Mouse (Mus musculus) gastrocnemius, postnatal 36 days (tissue): ENCODE measurements at regions not wholly inside any gene's neighbourhood (a gene's known extent, or its start where the extent isn't known, plus 50 kb on each side); places are given as distances from the start of the nearest gene placed in this dataset.
"Not testable (repeated sequence)": the region's sequence is repeated elsewhere in the genome, so short reads cannot be mapped to it uniquely, and the experiment has no call there.

Source experiments
- DNase-seq, 2 experiments: peaks; one replicate each; pipeline ENCODE4 v3.0.0; 2022
- intact Hi-C: fragments of 180-260 bp; cut with DNase I; formaldehyde crosslinking; loops from one replicate; pipeline ENCODE4 v1.15.1; 2025

DNA sequence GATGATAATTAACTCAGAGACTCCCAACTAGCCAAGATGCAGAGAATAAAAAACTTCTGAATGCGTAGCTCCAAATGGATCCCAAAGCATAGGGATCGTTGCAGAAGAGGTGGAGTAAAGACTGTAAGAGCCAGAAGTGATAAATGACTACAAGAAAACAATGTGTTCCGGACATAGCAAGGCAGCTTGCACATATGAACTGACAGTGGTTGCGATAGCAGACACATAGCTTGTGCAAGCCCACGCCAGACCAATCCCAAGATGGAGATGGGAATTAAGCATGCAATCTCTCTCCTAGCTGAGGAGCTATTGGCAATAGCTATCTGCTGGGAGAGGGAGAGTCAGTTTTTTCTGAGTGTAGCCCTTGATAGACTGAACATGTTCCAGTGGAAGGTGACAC lies 248.5 kb upstream of the Pik3r1 start:
- intact Hi-C loops, result no loop called here
- no peak for DNase-seq

DNA sequence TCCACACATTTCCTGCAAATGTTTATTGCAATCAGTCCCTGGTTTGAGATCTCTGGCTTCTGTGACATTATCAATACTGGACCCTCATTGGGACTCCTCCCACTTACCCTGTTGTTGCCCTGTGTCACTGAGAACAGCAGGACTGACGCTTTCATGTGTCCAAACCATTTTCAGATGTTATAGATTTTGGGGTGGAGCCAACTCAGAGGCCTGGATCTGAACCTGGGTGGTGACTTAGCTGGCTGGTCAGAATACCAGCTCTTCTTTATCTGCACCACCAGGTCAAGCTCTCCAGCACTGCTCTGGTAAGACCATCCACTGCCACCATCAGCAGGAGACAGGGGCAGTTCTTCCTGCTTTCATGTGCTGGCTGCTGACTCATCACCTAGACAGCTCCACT lies 254.3 kb upstream of the Pik3r1 start:
- no peak for DNase-seq
- intact Hi-C loops, result no loop called here

DNA sequence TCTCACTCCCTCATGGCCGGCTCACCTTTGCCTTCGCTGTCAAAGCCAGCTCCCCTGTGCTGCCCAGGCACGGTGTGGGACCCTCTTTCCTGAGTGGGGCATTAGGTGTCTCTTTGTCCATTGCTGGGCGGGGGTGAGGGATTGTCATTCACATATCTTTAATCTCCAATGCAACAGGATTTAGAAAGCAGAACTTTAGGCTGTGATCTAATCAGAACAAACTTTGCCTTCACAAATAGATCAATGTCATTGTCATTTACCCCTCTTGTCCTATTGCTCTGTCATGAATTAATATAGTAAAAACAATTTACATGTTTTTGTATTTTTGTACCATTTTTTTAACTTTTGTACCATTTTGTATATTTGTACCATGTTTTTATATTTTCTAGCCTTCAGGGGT lies 254.7 kb upstream of the Pik3r1 start:
- intact Hi-C loops, result no loop called here
- no peak for DNase-seq

DNA sequence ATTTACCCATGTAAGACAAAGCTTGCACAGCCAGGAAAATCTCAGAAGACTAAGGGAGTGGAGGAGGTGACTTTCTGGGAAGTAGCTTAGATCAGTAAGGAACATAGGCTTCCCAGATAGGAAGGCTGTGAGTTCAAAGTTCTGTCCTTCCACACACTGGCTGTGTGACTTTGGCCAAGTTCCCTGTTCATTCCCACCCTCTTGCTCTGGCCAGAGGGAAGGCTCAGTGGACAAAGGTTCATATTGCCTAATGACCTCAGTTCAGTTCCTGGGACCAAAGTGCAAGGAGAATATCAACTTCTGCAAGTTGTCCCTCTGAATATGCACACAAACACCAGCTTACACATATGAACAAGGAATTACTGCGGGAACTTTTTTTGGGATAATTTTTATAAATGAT lies 255.6 kb upstream of the Pik3r1 start:
- no peak for DNase-seq
- intact Hi-C loops, result no loop called here

DNA sequence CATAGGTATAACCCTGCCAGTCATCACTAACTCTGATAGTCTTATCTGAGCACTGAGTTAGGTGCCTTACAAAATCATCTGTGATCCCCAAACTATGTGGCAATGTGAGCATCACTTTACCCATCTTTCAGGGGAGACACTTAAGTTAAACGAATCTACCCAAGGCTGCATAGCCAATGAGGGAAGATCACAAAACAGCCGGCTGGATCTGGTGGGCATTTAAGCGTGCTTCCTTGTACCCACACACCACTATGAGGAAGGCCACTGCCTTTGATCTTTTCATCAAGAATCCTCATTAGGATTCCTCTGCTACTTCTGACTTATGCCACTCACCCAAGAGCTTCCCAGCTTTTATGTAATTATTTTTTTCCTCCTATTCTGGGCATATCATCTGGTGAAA lies 257.1 kb upstream of the Pik3r1 start:
- DNase-seq, result no peak
- intact Hi-C loops, result no loop called here

DNA sequence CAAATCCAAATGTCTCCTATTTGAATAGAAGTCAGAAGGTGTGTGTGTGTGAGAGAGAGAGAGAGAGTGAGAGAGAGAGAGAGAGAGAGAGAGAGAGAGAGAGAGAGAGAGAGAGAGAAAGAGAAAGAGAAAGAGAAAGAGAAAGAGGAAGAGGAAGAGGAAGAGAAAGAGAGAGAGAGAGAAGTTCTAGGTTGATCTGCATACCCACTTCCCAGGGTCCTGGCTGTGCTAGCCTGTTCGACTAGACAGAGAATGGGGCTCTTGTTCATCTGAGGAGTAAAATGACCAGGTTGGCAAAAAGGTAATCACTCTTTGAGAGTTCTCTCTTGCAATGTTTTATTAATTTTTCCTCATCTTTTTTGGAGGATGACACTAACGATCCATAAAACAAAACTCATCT lies 257.5 kb upstream of the Pik3r1 start:
- DNase-seq, intact Hi-C loops: not testable (repeated sequence)

DNA sequence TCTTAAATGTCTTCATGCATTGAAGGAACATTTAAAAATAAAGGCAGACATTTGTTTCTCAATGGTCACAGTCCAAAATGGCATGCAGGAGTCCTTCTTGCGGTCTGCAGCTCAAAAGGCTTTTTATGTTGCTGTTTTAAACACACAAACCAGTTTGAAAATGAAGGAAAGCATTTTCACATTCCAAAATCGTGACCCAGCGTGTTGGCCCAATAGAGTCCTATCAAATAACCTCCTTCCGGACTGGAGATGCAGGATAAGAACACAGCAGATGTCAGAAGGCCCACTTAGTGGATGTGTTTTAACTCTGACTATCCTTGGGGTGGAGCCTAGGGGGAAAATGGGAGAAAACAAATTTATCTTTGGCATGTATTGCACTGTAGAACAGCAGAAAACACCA lies 263.4 kb upstream of the Pik3r1 start:
- DNase-seq, result no peak
- intact Hi-C loops, result no loop called here

DNA sequence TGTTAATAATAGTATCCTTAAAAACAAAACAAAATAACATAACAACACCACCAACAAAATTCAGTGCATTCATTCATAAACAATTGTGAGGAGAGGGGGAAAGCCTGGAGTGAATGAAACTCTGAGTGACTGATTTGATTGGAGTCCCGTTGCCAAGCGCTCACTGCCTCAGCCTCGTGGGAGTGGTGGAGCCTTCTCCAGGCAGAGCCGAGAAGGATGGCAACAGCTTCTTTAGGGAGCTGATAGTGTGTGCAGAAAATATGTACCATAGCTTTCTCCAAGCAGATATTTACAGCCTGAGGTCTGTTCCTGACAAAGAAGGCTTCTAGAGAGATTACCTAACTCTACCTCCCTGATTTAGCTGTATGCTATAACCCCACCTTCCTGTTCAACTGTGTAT lies 266.5 kb upstream of the Pik3r1 start:
- intact Hi-C loops, result no loop called here

DNA sequence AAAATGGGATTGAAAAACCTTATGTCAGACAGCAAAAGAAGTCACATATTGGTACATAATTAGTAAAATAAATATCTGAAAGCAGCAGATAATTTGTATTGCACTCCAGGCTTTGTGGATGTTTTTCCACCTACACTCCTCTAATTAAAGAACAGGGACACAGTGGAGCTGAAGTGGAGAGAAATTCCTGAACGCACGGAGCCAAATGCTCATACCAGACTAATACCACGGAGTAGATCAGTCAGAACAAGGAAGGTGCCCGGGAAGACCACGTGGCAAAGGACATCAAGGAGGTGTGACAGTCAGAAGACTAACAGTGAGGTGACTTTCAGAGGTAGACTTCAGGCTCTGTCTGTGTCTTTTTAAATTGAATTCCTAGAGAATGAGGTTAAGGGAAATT lies 268.0 kb upstream of the Pik3r1 start:
- no peak for DNase-seq
- intact Hi-C loops, result no loop called here

More for the DNA sequence above, 266.5 kb upstream of the Pik3r1 start:
- DNase-seq, result no peak

DNA sequence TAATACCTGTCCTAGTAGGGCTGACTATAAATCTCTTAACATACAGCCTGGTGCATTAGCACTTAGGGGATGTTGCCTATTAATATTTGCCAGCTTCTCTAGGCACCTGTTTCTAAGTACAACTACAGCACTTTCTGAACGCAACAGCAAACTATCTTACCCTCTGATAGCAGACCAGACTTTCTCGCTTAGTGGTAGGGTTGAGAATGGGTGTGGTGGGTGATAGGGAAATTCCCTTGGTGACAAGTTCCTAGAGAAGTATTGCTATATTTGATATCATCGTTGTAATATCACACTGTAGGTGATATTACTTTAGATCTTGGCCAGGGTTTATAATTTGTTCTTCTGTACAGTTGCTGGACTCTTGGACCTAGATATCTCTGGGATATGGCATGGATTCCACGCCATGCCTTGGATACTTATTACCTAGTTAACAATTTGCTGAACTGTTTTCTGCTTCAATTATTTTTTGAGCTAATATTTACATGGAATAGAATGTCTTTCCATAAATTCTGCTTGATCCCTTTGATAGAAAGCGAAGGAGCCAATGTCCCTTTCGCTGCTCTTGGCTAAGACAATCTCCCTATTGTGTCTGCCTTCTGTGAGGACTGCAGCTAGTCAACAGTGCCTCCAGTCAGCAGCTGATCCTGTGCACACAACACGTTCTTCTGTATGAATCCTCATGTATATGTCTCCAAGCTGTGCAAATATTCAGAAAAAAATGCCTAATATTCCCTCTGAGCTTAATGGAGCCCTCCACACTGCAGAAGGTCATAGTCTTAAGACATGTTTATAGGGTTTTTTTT lies 269.0 kb upstream of the Pik3r1 start:
- DNase-seq, result no peak
- intact Hi-C loops, result no loop called here

DNA sequence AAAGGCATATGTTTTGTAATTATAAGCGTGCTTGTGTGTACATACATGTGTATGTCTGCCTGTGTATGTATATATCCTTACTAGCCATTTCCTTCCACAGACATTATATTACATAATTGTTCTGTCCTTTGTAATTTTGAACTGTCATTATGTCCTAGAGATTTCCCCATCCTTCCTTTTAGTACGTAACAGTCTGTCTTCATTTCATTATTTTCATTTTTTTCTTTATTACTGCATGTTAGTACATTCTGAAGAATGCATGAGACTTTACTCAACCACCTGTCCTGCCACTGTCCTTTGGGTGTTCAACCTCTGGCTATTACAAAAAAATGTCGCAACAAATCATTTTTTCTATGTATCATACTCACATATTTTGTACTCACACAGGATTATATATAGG lies 292.2 kb upstream of the Pik3r1 start:
- intact Hi-C loops, result no loop called here
- DNase-seq, result no peak

DNA sequence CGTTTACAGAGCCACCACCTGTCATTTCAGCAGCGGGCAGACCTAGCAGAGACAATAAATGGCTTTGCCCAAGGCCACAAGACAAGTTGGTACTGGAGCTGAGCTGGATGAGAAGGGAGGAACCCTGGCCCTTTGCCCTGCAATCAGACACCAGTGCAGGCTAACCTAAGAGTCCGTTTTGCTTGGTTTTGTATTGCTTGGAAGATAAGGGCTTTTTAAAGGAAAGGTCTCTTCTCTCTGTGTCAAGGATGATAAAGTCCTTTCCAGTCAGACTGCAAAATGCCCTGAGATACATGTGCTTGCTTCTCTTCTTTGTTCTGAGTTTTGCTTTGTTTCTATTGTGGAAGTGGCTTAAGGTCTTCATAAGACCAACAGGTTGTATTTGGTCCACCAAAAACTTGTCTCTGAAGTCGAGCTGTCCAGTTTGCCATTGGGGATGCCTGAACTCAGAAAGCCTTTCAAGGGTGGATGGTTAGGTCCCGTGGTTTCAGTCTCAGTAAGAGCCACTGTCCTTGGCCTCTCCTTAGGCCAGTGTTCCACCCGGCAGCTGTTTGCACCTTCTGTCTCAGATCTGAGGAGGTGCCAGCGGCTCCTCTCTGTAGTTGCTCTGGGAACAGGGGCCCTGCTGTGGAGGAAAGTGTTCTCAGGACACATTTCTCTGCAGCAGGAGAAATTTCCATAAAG lies 296.7 kb upstream of the Pik3r1 start:
- no peak for DNase-seq
- intact Hi-C loops, result no loop called here

DNA sequence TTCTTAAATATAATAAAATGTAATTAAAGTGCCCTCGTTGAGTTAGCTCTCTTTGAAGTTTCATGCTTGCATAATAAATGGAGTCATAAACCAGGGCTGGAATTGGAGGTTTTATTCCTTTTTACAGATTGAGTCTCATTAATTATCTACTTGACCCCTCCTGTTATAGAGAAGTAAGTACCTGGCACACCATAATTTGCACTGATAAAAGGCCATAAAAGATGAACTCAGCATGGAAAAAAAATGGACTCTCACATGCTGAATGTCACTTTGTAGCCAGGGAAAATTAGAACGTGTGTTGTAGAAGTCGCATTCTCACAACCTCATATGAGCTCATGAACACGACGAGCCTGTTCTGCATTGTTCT lies 297.2 kb upstream of the Pik3r1 start:
- DNase-seq, result no peak
- intact Hi-C loops, result no loop called here

DNA sequence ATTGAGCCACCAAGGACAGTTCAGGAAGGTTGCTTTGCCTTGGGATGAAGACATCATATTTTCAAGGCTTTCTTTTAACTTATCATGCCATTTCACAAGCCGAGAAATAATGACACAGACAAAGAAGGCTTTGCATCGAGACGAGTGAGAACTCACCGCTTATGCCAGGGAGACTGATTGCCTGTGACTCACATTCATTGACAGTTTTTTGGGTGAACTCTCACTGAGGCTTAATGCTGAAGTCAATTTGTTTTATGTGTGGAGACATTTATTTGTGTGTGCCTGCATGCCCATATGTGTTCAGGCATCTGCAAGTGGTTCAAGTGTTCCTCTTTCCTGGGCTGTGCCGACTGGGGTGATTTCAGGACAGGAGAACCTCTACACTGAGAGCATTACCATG lies 297.8 kb upstream of the Pik3r1 start:
- DNase-seq, result no peak
- intact Hi-C loops, result no loop called here

DNA sequence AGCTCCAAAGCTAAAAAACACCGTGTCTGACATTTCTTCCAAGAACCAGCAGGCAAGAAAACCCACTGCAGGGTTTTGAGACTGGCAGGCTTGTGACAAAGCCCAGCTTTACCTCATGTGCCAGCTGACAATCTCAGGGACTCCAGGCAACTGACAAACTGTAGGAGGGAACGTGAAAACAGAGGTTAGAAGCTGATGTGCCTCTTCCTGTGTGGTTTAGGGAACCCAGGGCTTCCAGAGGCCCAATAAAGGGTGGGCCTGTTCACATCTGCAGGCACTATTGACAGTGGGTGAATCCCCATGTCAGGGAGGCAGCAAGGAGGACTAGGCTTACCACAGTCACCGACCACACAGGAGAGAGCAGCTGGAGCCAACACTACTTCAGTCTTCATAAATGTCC lies 302.7 kb upstream of the Pik3r1 start:
- DNase-seq, result no peak
- intact Hi-C loops, result loop anchor here (5.0 kb wide), 1 partner anchor 613 kb away; no protein-coding TSS in a partner anchor

DNA sequence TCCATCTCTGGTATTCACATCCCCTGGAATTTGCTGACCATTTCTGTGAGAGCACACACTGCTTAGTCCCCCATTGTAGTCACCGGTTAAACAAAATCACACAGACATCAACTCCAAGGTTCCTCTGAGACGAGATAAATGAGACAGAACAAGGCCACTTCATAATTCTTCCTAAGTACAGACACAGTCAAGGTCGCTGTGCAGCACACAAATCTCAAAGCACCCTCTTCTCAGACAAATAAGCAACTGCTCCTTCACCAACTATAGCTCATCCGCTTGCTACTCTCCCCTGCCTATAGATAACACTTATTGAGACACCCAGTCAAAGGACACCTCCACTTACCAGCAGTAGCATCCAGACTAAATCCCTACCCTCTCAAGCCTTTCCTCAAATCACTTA lies 304.3 kb upstream of the Pik3r1 start:
- intact Hi-C loops, result loop anchor here (5.0 kb wide), 1 partner anchor 615 kb away; no protein-coding TSS in a partner anchor
- no peak for DNase-seq

DNA sequence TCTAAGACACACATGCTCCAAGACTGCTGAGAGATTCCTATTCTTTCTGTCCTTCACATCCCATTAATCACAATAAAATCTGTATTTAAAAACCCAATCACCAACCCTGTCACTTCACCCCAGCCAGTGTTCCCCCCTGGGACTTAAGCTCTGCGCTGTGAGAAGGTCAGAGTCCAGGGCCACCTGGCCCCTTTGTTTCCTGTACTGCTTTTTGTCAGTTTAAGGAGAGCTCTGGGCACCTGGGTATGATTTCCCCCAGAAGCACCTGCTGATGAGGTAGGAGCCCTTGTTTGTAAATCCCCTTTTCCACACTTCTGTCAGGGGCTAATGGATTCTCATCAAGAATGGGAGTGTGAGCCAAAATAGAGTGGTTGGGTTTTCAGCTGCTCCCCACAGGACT lies 319.7 kb upstream of the Pik3r1 start:
- intact Hi-C loops, result no loop called here
- no peak for DNase-seq

DNA sequence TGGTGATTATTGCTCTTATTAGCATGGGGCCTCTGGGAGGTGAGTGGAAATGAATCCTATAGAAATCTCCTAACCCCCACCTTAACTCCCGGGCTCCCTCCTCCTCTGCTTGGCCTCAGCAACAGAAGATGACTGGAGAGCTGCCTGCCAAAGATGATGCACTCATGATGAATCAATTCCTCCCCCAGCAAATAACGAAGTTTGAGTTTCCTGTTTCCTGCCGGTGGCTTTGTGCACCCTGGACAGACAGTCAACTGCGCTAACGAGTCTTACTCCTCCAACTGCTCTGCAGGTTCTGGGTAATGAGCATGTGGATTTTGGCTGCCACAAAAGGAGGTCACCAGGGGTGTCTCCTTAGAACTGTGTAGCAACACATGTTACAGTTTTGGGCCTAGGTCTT lies 321.5 kb upstream of the Pik3r1 start:
- intact Hi-C loops, result no loop called here

DNA sequence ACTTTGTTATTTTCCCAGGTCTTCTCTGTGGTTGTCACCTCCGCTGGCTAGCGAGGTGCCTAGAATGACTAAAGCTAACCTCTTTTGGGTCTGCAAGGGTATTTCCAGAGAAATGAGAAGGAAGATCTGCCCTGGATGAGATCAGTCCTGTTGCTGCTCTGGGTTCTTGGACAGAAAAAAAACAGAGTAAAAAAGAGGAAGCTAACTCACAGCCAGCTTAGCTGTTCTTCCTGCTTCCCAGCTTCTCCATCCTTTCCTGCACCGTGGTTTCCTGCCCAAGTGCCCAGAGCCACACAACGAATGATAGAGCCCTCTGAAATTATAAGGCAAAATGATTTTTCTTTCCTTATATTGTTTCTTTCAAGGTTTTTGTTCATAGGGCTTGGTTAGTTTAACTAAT lies 326.2 kb upstream of the Pik3r1 start:
- intact Hi-C loops, result no loop called here
- no peak for DNase-seq

More for the DNA sequence above, 321.5 kb upstream of the Pik3r1 start:
- DNase-seq, result no peak

DNA sequence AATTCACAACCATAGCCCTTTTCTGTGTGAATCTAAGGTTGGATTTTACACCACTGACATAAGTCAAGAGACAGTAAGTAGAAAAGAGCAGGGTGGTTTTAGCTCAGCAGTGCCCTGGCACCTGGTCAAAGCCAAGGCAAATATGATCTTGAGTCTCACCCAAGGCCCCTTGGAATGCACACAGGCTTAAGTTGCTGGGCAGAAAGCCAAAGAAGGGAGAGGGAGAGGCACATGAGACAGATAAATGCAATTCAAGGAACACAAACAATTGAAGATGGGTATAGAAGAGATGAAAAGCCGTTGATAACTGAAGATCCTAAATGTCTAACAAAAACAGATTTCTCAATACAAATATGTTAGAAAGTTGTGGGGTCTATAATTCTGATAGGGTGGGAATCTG lies 335.1 kb upstream of the Pik3r1 start:
- intact Hi-C loops, result no loop called here
- no peak for DNase-seq

DNA sequence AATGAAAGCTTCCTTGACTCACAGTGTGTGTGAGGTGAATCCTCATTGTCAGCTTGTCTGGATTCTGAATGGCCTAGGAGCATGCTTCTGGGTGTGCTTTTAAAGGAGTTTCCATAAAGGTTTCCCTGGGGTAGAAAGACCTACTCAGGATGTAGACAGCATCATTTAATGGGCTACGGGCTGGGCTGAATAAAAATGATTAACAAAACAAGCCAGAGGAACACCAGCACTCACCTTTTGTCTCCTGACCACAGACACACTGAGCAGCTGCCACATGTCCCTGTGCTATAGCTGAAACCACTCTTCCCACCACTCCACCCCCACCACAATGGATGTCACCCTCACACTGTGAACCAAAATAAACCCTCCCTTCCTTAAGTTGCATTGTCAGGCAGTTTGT lies 338.2 kb upstream of the Pik3r1 start:
- no peak for DNase-seq
- intact Hi-C loops, result no loop called here

DNA sequence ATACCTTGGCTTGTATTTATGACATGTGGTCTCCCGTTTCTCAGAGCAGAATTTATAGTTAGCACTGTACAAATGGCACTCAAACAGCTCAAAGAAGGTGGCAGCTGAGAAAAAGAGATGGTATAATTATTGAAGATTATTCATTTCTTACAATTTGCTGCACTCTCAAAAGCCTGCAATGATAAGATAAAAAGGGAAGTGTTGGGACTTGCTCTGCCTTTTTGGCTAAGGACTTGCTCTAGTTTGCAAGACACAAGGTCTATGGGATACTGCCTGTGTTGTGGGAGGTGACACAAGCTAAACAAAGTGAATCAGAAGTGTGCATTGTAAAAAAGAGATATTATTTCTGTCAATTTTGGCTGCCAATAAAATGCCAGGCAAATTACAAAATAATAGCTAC lies 340.2 kb upstream of the Pik3r1 start:
- DNase-seq, result no peak
- intact Hi-C loops, result no loop called here
